Mouse (Mus musculus): ENCODE results near the gene Evi2a.

- TF ChIP-seq POLR2A (IDR thresholded peaks at IDR 0.05; ENCODE audit: insufficient read length, low read depth) (no peak), CEBPB (IDR thresholded peaks at IDR 0.05; ENCODE audit: insufficient read depth, poor library complexity, severe bottlenecking) (no peak)
Observed at GRCm38 (mm10) chr11:79519878-79520291, 10.5 kb downstream of the Evi2a start.

Data from myocyte (in vitro differentiated cells).